Mouse (Mus musculus) megakaryocyte, adult 5-6 weeks (primary cell): ENCODE data around the gene Ankdd1b. TPM values are rescaled to one million over a fixed set of nuclear protein-coding genes. Genes with fewer than 3 reads are reported as not detected.

Experiments
- ATAC-seq: 2 replicates; pipeline ENCODE4 v1.8.0; 2016; ENCODE audit warnings: mild to moderate bottlenecking, inconsistent platforms; ENCODE audit not compliant: poor library complexity, severe bottlenecking
- total RNA-seq, 2 experiments: library from RNA; stranded (forward) in 1 of 2; stranded (reverse) in 1 of 2; fragments of 153-499, 151-499 nt in 1 of 2; fragments of 221-1000, 200-1000 nt in 1 of 2; gene quantifications; 2 replicates each; pipeline versions ENCODE4 v1.2.3 to v1.2.4; 2015 to 2017

The Ankdd1b gene
- total RNA-seq (2015) (not detected in 2 replicates), total RNA-seq (2017) (0.18 TPM in 1 of 2 replicates, not detected in the other)

DNA sequence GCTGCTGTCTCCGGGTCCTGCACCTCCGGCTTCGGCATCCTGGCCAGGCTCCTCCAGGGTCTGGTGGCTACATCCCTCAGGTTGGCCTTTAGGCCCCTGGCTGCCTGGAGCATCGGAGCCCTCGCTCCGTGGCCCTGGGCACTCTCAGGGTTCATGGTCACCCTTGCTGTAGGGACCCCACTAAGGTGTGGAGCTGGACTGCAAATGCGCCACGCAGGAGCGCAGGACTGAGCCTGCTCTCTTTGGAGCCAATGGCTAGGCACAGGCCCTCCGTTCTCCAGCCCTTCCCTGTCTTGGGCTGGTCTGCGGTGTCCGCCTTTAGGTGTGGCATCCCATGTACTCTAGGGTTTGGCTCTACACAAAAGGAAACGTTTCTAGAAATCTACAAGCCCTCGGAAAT, at the start of gene Ankdd1b:
Ankdd1b (minus strand) TSS at position 242 of the 400 bp plus-strand sequence.
- no peak for ATAC-seq

DNA sequence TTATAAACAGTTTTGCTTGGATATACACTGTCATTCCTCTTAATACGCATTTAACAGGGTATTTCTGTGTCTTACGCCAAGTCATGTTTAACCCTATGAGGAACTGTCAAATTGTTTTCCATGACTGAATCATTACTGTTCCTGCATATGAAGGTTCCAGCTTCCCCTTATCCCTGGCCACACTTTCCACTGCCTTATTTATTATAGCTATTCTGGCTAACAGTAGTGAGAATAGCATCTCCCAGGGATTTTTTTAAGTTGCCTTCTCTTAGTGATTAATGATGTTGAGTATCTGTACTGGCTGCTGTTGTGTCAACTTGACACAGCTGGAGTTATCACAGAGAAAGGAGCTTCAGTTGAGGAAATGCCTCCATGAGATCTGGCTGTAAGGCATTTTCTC, 46.3 kb upstream of the Ankdd1b start:
- ATAC-seq: no peak

DNA sequence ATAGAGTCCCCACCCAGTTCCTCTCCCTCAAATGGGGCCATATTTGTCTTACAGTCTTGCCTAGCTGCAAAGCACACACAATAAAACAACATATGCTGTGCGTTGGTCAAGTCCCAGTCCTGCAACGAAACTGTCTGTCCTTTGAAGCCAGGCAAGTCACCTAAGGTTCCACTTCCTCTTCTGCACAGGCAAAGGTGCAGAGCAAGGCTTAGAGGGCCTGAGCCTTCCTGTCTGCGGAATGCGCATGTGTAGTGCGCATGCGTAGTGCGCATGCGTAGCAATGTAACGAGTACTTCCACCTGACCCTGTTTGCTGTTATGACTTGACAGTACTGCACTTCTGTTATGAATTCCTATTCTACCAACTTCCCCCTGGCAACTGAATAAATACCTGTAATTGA, 45.3 kb upstream of the Ankdd1b start:
- peak; percentile 63 for ATAC-seq

DNA sequence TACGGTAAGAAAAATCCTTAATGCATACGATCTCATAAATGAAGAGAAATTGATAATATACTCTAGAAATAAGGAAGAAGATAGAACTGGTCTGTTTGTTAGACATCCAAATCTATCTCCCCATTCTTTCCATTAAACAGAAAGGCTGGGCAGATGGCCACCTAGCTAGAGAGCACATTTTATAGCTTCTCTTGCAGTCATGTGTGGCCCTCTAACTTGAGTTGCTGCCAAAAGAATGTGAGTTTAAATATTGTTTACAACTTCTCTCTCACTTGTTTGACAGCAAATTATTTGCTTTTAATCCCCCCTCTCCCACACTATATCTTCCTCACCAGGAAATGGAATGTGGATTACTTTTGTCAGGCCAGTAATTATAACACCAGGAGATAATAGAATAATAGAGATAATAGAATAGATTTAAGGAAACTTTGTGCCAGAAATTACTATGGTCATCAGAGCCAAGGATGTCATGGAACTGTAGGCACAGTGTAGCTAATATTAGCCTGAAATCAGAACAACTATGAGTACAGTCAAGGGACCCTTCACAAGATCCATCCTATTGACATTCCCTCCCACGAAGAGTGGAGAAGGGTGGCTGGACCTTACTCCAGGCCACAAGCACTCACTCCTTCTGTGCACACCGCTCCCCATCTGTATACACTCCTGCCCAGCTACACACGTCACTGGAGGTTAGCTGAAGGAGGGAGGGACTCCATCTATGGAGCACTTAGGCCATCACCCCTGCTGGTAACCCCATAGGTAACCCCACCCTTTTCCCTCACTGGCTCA, 43.4 kb upstream of the Ankdd1b start:
- no peak for ATAC-seq

DNA sequence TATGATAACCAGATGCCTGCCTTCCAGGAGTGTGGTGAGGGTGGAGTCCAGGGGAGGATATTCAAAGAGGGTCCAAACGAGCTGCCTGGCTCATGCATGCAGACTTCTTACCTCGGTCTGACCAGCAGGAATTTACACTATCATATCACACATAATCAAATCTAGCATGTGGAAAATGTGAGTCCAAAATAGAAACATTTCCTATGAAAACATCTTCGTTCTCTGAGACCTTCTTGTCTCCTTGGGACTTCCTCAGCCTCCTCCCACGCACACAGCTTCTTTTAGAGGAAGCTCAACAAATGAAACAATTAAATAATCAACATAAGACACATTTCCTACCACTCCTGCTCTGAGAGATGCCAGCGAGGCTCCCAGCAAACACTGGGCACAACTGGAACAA, 40.9 kb upstream of the Ankdd1b start:
- no peak for ATAC-seq

DNA sequence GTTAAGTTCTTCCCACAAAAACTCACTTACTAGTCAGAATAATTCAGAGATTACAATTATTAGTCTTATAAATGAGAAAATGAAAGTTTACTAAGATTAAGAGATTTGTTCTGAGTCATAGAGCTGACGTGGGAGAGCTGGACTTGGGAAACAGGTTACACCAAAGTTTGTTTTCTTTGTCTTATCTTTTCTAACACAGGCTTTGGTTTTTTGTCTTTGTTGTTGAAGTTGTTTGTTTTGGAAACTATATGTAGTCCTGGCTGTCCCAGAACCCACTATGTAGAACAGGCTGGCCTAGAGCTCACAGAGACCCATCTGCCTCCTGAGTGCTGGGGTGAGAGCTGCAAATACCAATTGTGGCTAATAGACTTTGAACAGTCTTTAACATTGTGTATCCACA, 40.3 kb upstream of the Ankdd1b start:
- no peak for ATAC-seq

DNA sequence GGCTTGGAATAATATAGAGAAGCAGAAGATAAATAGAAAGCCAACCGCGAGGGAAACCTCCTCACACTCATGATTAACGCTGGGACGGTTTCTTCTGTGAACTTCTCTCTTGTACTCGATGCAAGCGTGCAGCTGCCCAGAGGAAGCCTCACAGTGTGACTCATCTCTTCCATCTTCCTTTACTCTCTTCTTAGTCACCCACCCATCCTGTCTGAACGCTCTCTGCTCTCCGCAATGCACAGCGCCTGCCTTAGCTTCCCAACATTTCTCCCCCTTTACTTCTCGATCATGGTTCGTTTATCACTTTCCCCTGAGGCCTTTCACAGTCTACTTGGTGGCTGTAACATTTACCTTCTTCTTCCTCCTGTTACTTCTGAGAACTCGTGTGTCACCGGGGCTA, 39.6 kb upstream of the Ankdd1b start:
- peak; percentile 86 for ATAC-seq

DNA sequence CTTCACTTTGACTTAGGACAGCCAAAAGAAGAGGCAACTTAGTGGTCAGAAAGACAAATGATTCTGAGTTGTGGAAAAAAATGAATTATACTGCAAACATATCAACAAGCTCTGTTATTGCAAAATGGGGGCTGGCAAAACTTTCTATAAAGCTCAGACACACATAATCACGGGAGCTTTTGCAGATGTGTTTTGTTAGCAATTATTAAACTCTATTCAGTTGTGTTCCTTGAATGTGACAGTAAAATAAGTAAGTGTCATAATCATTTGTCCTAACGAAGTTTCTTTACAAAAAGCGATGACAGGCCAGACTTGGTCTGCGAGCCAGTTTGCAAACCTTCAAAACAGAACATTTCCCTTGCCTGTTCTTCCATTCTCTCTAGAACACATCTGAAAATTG, 36.5 kb upstream of the Ankdd1b start:
- ATAC-seq: no peak

DNA sequence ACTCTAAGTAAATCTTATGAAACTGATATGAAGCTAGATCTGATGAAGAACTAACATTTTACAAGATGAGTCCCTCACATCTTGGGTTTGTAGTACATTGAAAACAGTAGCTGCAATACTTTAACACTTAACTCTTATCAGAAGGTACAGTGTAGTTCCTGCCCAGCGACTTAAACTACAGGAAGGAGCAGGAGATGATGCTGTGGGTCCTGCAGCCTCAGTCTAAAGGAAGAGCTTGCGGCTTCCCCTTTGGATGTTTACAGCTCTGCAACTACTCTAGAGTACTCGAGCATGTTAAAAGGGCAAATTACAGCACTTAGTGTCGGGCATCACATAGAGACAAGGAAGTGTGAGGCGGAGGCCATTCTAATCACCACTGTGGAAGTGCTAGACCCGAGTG, 35.3 kb upstream of the Ankdd1b start:
- ATAC-seq: no peak

DNA sequence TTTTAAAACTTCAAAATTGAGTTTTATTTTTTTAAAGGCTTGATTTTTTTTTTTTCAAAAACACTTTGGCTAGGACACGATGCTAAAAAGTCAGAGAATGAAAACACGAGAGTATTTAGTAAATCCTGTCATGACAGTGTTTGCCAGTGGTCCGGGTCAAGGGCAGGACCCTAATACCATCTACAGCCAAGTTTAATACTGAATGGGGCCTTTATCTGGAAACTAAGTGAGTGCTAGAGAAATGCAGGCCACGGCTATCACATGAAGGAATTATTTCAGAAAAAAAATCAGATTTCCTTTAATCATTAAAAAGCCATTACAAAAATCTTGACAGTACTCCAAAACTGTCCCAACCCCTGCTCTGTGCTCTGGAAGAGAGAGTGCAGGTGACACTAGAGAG, 34.7 kb upstream of the Ankdd1b start:
- no peak for ATAC-seq

DNA sequence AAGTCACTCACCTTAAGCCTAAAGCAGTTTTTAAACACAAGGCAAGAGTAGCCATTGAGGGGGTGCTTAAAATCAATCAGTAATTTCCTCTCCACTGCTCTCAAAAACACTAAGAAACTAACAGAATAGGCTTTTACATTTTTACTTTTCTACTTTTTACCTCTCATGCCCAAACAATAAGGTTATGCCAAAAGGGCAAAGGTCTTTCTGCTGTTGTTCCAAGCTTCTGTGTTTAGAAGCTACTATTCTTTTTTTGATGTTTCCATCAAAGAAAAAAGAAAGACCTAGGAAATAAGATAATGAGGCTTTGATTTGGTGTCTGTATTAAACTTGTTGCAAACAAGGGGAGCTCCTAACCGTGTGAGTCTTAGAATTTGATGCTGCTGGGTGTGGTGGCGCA, 28.9 kb upstream of the Ankdd1b start:
- no peak for ATAC-seq

DNA sequence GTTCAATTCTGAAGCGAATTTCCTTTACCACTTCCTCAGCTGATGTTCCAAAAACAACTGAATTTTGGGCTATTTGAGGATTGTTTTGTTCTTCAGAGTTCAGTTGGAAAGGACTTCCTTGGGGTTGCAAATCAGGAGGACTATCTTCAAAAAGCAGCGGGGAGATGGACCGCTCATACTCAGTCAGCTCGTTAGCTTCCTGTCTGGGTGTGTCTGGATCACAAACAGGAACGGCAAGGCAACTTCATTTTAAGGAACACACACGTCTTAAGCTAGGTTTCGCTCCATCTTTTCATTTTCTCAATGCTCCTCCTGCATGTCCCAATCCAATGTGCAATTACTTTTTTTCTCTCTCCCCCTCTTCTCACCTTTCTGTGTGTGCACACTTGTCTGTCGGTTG, 25.6 kb upstream of the Ankdd1b start:
- ATAC-seq: peak; percentile 92

DNA sequence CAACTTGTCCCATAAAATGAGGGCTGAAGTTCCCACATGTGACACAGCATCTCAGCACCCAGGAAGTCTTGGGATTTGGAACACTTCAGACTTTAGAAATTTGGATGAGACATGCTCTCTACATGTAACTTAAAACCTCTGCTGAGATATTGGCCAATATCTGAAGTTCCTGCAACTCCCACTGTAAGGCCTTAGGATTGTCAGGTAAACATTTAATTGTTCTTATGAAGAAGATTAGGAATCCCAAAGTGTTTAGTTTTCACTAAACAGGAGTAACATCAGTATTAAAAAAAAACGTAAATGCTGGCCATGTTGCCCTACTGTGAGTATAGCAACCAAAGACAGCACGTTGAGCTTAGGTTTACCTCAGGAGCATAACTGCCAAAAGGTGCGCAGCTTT, 19.4 kb upstream of the Ankdd1b start, which contains the start of gene Gm17622:
Gm17622 (plus strand) TSS at position 301 of the 400 bp plus-strand sequence.
- no peak for ATAC-seq

DNA sequence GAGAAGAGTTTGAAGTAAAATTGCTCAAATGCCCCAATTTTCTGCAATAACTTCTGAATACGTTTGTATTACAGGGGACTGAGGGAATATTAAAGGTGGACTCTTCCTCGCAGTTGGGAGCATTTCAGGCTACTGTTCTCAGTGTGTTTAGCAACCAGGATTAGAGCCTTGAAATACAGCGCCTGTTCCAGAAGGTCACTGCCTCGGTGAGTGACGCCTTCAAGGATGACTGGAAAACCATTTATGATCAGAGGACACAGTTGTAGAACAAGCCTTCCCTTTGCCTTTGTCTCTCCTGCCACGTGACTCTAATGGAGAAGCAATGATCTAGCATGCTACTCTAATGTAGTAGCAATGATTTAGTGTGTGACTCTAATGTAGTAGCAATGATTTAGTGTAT, 17.0 kb upstream of the Ankdd1b start:
- no peak for ATAC-seq

DNA sequence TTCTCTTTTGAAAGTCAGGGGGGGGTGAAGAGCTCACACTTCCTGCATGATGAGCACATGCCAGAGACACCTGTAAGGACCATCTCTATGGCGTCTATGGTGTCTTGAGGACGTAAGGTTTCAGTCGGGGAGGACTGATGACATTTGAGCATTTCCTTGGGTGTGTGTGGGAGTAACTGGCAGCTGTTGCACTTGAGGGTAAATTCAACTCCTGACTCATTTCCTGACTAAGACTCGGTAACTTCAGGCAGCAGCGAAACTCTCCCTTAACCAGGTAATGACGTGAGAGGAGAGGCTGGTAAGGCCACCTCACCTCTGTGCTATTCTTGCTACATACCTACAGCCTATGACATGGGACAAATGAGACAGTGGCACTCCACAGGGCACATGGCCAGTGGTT, 16.2 kb upstream of the Ankdd1b start:
- no peak for ATAC-seq

DNA sequence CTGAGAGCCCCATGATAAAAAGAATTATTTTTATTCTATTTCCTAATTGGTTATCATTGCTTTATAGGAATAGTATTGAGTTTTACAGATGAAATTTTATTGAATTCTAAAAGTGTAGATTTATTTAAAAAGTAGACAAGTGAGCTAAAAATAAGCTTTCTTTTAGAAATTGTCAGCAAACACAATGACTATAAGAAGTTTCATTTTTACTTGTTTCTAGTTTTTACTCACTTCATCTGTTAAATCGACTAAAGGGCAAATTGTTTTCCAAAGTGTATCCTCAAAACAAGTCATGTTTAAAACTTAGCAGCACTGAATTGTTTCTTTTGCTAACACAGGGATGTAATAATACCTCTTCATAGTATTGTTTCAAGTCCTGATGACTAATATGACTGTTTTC, 8.0 kb upstream of the Ankdd1b start:
- ATAC-seq: no peak

DNA sequence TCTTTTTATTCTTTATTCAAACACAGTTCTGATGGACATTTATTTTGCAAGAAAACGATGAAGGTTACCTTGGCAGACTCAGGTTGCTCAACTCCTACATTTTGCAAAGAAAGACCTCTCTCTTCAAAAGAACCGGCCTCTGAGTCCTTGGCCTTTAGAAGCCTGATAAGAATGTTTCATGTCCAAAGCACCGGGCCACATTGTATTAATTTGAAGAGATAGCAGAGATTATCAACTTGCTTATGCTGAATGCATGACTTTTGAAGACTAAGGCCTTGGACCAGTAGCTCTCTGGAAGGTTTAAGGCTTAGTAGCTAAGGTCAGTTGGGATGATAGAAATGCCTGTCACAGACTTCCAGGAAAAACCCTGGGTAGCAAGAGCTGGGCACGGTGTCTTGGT, 6.2 kb upstream of the Ankdd1b start:
- no peak for ATAC-seq

DNA sequence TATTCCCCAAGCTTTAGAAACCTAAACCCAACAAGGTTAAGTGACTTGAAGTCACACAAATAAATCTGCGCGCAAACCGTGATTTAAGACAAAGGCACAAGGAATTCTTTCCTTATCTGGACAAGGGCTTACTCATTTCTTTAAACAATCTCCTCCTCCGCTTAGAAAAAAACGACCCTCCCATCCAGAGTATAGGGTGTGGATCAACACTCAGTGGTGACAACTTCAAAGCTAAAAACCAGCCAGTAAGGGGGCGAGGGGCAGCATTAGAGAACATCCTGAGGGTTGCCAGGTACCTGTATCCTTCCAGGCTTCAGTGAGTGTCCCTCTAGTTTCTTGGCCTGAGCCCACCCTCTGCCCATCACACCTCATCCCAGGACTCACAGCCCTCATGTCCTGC, 442 bp downstream of the Ankdd1b start:
- ATAC-seq: no peak

DNA sequence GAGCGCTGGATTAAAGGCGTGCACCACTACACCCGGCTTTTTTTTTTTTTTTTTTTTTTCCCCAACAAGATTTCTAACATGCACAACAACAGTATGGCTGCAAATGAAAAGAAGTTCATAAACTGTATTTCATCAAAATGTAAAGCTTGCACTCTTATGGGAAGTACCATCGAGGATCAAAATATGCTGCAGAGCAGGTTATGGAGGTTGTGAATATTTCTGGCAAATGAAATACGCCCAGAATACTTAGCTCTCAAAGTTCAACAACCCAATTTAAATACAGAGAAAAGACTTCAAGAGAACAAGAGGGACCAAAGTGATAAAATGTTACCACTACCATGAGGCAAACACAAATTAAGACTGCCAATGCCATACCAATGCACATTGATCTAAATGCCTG, 2.3 kb downstream of the Ankdd1b start:
- ATAC-seq: no peak

DNA sequence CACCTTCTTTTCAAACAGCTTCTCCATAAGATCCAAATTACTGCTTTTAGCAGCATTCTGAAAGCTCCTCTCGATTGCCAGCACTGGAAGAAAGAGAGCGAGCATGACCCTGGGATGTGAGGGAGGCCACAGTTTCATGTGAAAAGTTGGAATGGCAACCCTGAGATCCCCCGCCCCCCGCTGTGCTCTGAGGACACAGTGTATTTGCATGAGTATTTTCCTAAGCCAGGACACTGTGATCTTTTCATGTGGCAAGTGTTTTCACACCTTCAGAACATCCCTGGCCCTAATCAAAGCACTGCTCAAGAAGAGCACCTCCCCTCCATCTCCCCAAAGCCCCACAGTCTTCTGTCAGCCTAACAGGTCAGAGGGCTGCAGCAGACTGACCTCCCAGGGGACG, 5.7 kb downstream of the Ankdd1b start:
- no peak for ATAC-seq

DNA sequence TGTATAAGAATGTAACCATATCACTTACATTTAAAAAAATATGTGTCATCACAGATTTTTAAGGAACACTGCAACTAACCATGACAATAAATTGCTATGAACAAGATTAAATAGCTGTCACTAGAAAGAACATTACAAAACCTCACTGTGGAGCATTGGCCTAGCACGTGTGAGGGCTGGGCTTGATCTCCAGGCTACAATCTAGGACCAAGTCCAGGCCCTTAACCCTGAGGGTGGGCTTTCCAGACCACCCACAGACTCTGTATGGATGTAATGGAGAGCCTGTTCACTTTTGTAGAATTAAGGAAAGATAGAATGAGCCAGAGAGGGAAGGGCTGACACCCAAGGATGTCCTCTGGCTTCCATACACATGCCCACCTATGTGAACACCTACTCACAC, 8.4 kb downstream of the Ankdd1b start:
- ATAC-seq: no peak

DNA sequence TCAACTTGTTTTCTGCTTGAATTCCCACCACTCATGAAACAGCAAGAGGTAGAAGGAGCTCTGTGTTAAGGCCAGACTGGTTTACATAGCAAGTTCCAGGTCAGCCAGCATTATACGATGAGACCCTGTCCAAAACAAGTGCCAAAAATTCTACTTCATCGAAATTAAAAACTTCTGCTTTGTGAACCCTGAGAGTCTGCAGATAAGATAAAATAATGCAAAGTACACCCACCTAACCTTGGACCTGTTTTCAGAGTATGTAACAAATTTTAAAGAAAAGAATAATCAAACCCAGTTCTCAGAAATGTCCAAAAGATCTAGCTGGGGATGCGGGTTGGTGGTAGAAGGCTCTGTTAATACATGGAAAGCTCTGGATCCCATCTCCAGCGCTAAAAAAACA, 12.4 kb downstream of the Ankdd1b start:
- no peak for ATAC-seq

DNA sequence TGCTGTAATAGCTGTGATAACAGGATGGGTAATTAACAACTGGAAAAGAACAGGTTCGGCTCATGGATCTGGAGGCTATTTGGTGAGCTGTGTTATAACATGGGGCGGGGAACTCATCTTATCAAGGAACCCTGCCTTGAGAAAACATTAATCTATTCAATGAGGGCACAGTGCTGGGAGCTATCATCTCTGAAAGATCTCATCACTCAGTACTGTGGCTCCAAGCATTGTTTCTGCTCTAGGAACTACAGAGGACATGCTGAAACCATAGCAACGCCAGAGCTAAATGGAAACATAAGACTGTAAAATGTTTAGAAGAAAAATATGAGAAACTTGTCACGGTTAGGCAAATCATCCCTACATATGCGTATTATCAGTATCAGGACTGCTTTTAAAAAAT, 13.0 kb downstream of the Ankdd1b start:
- no peak for ATAC-seq
